ENCODE assay signal across 44 mouse cellular contexts in genomic region chr1:130800602-130801001, GRCm38 (mm10). TPM values are rescaled to one million over a fixed set of nuclear protein-coding genes. Genes with fewer than 3 reads are reported as not detected.
"Had no signal": no experiment of that assay in that cellular context is flagged by ENCODE, and none has a peak within 500 bp of the region (broad histone marks: within the 10 kb centered on the region; RNA-seq: fewer than 3 reads in every experiment).

Fcamr (plus strand) TSS chr1:130800902.

- H3K36me3 ChIP-seq: limb, embryonic 10.5 days; limb, embryonic 12.5 days; limb, embryonic 13.5 days; limb, embryonic 15.5 days; liver, embryonic 12.5 days; liver, embryonic 13.5 days; liver, embryonic 15.5 days; lung, embryonic 15.5 days; midbrain, embryonic 10.5 days; midbrain, embryonic 12.5 days; midbrain, embryonic 13.5 days; midbrain, embryonic 15.5 days had no signal

- ATAC-seq: liver, embryonic 12.5 days; liver, postnatal 0 days; lung, postnatal 0 days; midbrain, embryonic 13.5 days; midbrain, embryonic 15.5 days; midbrain, embryonic 16.5 days had no signal

- H3K27ac ChIP-seq: limb, embryonic 10.5 days; limb, embryonic 12.5 days; limb, embryonic 13.5 days; limb, embryonic 15.5 days; liver, embryonic 12.5 days; liver, embryonic 13.5 days; liver, embryonic 14.5 days; liver, embryonic 15.5 days; lung, embryonic 15.5 days; macrophage; midbrain, embryonic 10.5 days; midbrain, embryonic 12.5 days; midbrain, embryonic 13.5 days; midbrain, embryonic 15.5 days had no signal

- H3K4me1 ChIP-seq: limb, embryonic 10.5 days; limb, embryonic 13.5 days; limb, embryonic 15.5 days; liver, embryonic 12.5 days; liver, embryonic 13.5 days; liver, embryonic 15.5 days; lung, embryonic 15.5 days; midbrain, embryonic 10.5 days; midbrain, embryonic 12.5 days; midbrain, embryonic 13.5 days; midbrain, embryonic 15.5 days had no signal

- H3K27me3 ChIP-seq: limb, embryonic 12.5 days; limb, embryonic 13.5 days; limb, embryonic 15.5 days; liver, embryonic 13.5 days; liver, embryonic 15.5 days; lung, embryonic 15.5 days; midbrain, embryonic 12.5 days; midbrain, embryonic 13.5 days; midbrain, embryonic 15.5 days had no signal

- H3K9ac ChIP-seq: limb, embryonic 12.5 days; limb, embryonic 13.5 days; limb, embryonic 15.5 days; liver, embryonic 12.5 days; liver, embryonic 13.5 days; liver, embryonic 14.5 days; liver, embryonic 15.5 days; liver, postnatal 0 days; lung, embryonic 14.5 days; lung, embryonic 15.5 days; midbrain, embryonic 12.5 days; midbrain, embryonic 13.5 days; midbrain, embryonic 15.5 days had no signal

- H3K9me3 ChIP-seq: limb, embryonic 10.5 days; limb, embryonic 12.5 days; limb, embryonic 13.5 days; limb, embryonic 15.5 days; liver, embryonic 12.5 days; liver, embryonic 13.5 days; liver, embryonic 15.5 days; lung, embryonic 15.5 days; megakaryocyte, embryonic 14.5 days; midbrain, embryonic 10.5 days; midbrain, embryonic 12.5 days; midbrain, embryonic 13.5 days; midbrain, embryonic 15.5 days had no signal

- H3K4me3 ChIP-seq: limb, embryonic 10.5 days; limb, embryonic 12.5 days; limb, embryonic 13.5 days; limb, embryonic 15.5 days; liver, embryonic 12.5 days; liver, embryonic 13.5 days; liver, embryonic 15.5 days; lung, embryonic 15.5 days; megakaryocyte, embryonic 14.5 days; midbrain, embryonic 10.5 days; midbrain, embryonic 12.5 days; midbrain, embryonic 13.5 days; midbrain, embryonic 15.5 days; myocyte had no signal

- DNase-seq: left cerebral cortex, postnatal 4 days; liver; liver, embryonic 13.5 days; liver, postnatal 0 days; lung, adult 18-20 months; lung, adult 2 months; lung, embryonic 14.5 days; lung, postnatal 10 days; lung, postnatal 14 days; lung, postnatal 36 days; lung, postnatal 4 days; midbrain, embryonic 14.5 days had no signal

- H3K4me2 ChIP-seq: limb, embryonic 12.5 days; limb, embryonic 13.5 days; limb, embryonic 15.5 days; liver, embryonic 11.5 days; liver, embryonic 12.5 days; liver, embryonic 13.5 days; liver, embryonic 15.5 days; lung, embryonic 14.5 days; lung, embryonic 15.5 days; midbrain, embryonic 11.5 days; midbrain, embryonic 12.5 days; midbrain, embryonic 13.5 days; midbrain, embryonic 15.5 days had no signal

RNA-seq across cellular contexts. Expression of gene Fcamr, which starts in this region (rescaled TPM):
- total RNA-seq: left cerebral cortex, adult 8-10 months; left cerebral cortex, postnatal 10 days; left cerebral cortex, postnatal 14 days; left cerebral cortex, postnatal 25 days; left cerebral cortex, postnatal 36 days; left cerebral cortex, postnatal 4 days; megakaryocyte progenitor cell, adult 5-6 weeks; megakaryocyte, adult 5-6 weeks; megakaryocyte-erythroid progenitor cell, adult 5-6 weeks; midbrain, postnatal 0 days; monocyte, adult 5-6 weeks had no signal
- polyA plus RNA-seq: limb, embryonic 10.5 days; limb, embryonic 11.5 days; limb, embryonic 12.5 days; limb, embryonic 13.5 days; liver, embryonic 11.5 days; liver, embryonic 12.5 days; liver, embryonic 13.5 days; liver, embryonic 14.5 days; liver, embryonic 15.5 days; liver, embryonic 16.5 days; liver, postnatal 0 days; lung, embryonic 14.5 days; lung, embryonic 15.5 days; lung, embryonic 16.5 days; macrophage; midbrain, embryonic 10.5 days; midbrain, embryonic 11.5 days; midbrain, embryonic 12.5 days; midbrain, embryonic 13.5 days; midbrain, embryonic 14.5 days; midbrain, embryonic 15.5 days; midbrain, embryonic 16.5 days; midbrain, postnatal 0 days; myocyte had no signal
